Mouse (Mus musculus) WW6 (cell line): Measurements from ENCODE around the gene Sncb.
"Not testable (repeated sequence)": the region's sequence is repeated elsewhere in the genome, so short reads cannot be mapped to it uniquely, and the experiment has no call there.

Source experiments
- DNase-seq: peaks from one replicate; pipeline ENCODE4 v3.0.0-alpha.2; 2013; ENCODE audit warnings: low read depth, low spot score

Gene Sncb

DNA sequence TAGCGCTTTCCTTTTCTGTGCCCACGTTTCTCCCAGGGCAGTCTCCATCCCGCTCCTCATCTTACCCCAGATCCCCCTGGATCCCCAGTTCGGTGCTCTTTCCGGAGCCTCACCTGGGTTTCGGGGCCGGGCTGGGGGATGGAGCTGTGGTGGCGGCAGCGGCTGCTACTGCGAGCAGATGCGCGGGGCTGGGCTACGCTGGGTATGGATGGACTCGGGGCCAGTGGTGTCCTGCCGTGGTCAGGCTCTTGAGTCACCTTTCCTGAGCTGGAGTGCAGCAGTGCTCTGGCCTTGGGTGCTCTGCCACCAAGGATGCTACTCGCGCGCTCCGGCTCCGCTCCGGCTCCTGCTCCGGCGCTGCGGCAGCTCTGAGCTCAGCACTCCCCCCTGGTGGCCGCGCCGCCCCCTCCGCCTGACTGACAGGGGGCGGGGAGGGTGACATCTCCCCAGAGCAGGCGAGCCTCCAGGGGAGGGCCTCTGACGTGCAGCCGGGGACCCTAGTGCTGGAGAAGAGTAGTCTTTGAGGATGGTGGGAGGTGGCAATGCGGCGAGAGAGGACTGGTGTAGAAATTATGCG lies at the start of gene Sncb:
Sncb (minus strand) TSS at position 404 of the 577 bp plus-strand sequence.
- no peak for DNase-seq

DNA sequence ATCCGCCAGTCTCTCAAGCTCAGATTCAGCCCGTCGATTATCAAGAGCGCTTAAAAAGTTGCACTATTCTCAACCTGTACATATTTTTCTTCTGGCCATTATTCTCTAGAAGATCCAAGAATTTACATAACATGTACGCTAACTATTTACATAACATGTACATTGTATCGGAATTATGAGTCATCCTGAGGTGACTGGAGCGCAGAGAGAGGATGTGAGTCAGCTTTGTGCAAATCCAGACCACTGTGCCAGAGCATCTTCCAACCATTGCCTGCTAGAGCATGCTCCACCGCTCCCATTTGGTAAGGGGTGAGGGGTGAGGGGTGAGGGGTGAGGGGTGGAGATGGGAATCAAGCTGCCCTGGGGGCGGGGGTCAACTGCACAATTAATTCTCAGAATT lies 47.0 kb upstream of the Sncb start:
- no peak for DNase-seq

DNA sequence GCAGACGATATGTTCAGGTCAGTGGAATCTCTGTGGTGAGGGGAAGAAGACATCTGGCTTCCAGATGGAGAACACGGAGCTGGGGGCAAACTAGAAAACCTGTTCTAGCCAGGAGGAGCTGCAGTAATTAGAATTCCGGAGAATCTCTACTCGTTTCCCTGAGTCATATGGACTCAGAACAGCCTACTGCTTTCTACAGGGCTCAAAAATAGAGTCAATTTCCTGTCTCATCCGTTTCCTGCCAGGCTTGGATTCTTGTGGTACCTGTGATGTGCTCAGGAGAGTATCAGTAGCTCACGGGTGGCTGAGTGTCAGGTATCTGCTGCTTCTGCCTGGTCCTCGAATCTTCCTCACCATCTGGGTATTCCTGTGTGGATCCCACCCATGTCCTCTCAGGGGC lies 45.1 kb upstream of the Sncb start:
- no peak for DNase-seq

DNA sequence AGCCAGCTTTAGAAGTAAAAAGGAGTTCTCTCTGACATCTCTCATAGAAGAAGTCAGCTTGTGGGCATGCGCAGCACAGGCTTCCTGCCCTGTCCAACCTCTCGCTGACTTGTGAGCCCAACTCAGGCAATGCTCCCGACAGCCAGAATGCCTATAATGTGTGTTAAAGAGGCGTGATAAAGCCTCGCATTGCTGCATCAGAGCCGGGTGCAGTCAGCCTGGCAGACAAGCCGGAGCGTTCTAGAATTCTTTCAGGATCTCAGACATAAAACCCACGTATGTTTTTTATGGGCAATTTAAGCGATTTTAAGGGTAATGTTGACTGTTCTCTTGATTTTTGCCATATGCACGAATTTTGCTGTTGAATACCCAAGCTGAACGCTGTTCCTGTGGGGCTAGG lies 41.7 kb upstream of the Sncb start:
- DNase-seq: no peak

DNA sequence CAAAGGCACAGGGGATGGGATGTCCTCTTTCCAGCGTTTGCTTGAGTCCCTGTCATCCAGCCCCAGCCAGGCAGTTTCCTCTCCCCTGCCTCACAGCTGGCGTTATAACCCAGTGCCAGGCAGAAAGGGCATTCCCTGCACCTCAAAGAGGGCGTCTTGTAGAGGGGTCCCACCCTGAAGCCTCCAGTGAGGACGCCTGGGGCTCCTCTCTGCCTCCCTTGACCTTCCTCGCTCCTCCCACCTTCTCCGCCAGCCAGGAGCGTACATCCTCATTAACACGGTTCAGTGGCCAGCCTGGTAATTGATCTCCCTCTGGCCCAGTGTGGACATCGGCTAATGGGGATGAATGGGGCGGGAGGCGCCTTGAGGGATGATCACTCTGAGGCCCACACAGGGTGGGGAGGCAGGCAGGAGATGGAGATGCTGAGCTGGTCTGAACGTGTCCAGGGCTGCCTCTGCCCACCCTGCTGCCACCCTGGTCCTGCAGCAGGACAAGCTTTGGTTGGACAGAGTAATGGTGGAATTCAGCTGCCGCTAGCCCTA lies 40.1 kb upstream of the Sncb start:
- no peak for DNase-seq

DNA sequence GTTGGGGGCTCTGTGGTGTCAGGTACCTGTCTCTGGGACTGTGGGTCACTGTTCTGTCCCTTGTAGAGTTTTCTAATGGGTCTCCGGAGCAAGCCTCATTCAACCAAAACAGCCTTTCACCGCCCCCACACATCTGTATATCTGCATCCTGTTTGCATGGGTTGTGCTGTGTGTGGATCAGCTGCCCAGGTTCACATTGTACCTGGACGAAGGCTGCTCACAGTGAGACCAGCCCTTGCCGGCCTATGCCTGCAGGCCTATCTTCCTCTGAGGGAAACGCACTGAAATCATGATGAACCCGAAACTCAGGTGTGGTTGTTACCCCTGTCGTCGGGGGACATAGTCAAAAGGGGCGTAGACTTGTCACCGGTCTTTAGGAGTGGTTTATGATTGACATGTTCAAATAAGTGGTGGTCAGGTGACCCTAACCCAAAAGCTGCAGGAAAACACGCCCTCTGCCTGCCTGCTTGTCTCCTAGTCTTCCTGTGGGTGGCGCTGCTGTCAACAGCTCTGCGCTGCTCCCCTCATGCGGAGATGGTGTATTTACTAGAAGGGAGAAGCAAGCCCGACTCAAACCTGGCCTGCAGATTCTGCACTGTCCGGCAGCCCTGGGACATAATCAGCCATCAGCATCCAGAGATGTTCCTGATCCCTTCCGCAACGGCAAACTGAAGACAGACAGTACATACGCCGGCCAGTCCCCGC lies 38.9 kb upstream of the Sncb start:
- no peak for DNase-seq

DNA sequence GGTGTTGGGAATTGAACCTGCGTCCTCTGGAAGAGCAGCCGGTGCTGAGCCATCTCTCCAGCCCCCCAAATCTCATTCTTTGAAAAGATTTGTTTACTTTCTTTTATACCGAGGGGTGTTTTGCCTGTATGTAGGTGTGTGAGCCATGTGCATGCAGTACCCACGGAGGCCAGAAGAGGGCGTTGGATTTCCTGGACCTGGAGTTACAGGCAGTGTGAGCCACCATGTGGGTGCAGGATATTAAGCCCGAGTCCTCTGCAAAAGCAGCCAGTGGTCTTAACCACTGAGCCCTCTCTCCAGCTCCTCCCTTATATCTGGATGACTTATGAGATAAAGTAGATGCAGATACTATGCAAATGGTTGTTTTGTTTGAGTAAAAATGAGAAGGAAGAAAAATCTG lies 36.6 kb upstream of the Sncb start:
- no peak for DNase-seq

DNA sequence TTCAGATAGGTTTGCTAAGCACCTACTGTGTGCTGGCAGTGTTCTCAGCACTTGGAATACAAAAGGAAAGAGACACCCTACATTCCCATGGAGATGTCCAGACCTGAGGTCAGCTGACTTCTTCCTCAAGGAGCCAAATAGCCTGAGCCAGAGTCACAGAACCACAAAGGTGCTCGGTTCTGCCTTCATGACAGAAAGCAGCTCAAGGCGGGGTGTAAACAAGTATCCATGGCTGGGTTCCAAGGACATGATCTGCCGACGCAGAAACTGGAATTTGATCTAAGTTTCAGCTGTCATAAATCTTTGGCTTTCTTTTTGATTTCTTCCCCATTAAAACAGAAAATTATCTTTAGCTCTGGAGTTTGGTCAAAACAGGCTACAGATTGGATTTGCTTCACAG lies 33.8 kb upstream of the Sncb start:
- DNase-seq: no peak

DNA sequence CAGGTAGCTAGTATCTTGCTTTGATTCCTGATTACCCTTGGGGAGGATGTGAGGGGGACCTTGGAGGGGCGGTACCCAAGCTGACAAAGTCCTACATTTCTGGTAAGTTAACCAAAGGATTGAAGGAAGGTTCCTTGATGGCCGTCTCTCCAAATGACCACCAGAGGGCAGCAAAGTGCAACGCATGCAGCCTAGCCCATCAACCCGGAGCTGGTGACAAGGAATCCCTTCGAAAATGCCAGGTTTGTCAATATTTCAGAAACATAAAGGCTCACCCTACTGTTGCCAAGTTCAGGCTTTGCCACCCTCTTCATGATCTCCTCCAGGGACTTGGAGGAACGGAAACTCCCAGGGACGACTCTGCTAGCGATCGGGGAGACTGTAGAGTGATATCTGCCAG lies 33.3 kb upstream of the Sncb start:
- no peak for DNase-seq

DNA sequence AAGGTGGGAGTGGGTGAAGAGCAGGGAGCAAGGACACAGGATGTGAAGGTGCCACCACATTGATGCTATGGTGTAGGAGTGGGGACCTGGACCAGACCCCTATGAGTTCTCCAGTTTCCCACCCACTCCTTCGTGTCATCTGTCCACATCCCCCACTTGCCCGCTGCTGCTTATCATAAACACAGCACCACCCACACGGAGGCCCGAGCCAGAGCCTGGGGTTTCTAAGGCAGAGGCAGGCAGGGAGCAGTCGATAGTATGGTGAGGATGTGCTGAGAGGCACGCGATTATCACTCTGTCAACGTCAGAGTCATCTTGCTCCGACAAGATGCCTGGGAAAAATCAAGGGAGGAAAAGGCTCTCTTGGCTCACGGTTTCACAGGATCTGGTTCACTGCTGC lies 32.3 kb upstream of the Sncb start:
- no peak for DNase-seq

DNA sequence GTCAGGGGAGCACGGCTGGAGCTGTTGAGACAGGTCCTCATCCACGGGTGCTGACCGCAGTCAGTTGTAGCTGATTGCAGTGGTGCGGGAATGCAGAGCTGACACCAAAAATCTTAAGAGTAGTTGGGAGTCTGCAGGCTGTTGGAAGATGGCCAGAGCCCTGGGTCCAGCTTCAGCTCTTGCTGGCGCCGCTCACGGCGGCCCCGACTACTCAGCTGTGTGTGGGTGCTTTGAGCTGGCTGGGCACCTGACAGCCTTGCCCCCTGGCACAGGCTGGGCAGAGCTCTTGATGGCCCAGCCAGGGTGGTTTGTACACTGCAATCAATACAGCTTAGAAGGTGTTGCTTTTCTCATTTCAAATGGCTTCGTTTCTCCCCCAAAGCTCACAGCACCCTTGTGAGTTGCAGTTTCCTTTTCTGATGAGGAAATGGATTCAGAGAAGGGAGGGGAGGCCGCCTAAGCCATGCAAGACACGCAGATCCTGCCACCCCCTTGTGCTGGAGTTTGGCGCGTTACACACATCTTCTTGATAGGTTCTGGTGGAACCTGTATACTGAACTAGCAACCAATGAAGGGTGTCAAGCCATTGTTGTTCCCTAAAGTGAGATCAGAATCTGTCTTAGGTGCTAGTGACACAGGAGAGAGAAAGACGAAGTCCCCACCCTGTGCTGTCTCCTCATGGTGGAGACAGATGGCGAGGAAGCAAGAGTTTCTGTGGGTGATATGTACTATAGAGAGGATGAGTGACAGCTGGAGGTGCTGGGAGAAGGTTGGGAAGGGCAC lies 31.7 kb upstream of the Sncb start:
- DNase-seq: no peak

DNA sequence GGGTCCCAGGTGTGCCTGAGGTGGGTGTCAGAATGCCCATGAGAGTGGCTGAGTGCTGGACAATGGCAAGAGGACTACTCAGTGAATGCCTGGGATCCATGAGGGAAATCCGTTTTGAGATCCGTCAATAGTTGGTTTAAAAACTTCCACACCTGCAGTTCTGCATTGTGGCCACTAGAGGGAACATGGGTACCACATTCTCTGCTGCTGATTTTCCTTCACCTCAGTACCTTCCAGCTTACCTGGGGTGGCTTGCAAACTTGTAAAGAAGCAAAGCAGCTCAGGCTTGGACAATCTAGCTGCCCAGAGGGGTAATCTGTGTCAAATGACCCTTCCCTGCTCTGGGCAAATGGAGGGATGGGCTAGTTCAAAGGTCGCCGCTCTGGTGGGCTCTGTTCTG lies 31.0 kb upstream of the Sncb start:
- no peak for DNase-seq

DNA sequence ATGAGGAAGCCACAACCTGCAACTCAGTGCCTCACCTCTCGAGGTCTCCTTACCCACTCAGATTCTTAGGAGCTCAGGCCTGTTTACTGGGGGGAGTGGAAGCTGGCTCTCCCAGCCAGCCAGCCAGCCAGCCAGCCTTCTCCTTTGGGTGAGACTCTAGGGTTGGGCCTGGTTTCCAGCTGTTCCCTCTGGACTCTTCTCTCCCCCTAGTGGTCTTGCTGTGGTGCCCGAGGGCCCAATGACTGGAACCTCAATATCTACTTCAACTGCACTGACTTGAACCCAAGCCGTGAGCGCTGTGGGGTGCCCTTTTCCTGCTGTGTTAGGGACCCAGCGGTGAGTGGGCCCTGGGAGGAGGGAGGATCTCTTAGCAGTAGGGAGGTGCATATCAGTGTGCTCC lies 28.4 kb upstream of the Sncb start:
- no peak for DNase-seq

DNA sequence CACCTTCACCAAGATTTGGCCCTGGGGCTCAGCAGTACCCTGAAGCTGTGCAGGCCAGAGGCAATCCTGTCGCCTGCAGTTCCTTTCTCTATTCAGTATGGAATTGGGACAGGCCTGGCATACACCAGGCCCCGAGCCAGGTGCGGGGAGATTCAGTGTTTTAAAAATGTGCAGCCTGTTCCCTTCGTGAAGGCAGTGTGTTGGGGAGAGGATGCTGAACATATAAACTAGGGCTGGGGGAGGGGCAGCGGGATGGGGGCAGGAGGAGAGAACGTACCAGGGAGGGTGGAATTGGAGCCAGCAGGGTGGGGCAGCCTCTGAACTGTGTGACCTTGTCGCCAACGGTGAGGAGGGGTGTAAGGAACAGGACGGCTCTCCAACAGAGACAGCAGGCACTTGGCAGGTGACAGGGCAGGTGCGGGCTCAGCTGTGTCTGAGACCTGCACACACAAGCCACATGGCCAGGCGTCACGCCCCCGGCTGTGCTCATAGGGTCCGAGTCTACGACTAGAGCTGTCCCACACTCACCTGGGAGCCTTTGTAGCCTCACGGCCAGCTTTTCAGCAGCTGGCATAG lies 27.7 kb upstream of the Sncb start:
- DNase-seq: no peak

DNA sequence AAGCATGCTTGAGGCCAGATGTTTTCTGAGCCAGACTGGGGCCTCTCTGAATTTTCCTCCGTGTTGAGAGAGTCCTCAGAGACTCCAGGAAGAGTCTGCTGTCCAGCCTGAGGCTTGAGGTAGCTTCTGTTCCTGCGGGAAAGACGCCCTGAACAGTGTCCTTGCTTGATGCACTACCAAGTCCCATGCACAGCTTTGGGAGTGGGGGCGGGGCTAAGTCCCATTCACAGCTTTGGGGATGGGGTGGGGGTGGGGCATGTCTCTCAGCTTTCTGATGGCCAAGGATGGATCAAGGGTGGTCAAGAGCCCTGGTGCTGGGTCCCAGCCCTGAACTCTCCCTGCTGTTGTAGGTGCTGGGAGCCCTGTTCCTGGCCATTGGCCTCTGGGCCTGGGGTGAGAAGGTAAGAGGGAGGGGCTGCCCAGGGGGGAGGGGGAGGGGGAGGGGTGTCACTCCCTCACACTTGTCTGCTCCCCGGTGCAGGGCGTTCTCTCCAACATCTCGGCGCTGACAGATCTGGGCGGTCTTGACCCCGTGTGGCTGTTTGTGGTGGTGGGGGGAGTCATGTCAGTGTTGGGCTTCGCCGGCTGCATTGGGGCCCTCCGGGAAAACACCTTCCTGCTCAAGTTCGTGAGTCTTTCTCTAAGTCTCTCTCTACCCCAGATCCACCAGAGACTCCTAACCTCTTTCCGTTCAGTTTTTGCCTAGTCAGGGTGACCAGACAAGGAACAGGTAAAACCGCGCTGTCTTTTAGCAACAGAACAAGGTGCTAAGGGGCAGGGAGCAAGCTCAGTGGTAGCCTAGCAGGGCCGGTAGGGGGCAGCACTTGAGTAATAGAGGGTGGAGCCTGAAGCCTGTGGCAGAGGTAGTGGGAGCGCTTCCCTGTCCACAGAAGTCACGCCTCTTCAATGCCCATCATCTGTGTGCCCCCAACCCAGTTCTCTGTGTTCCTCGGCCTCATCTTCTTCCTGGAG lies 26.1 kb upstream of the Sncb start:
- peak; percentile 63 for DNase-seq

DNA sequence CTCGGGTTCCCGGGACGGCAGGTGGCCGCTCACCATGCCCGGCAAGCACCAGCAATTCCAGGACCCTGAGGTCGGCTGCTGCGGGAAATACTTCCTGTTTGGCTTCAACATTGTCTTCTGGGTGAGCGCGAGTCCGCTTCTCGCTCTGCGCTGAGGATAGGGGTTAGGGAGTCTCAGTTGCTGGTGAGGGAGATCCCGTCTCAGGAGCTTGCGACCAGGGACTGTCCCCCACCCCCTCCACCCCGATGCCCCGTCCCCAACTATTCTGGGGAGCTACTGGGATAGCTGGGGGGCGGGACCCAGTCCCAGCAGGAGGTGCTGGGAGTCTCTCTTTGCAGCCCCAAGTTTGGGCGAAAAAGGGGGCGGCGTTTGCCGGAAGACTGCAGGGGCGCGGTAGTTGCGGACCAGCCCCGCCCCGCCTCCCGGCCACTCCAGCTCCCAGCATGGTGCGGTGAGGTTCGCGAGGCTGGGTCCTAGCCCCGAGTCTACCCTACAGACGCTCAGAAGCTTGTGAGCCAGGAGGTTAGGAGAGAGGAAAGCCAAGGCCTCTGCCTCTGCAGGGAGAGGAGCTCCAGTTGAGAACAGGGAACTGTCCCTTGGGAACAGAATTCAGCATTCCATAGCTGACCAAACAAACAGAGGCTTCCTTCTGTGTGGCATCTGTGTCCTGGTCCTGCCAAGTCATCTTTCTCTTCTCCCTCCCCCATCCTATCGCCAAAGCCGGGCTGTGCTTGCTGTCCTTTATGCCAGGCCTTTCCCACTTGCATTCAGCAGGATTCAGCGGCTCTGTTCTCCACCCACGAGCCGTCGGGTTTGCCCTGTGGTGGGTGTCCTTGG lies 23.4 kb upstream of the Sncb start:
- no peak for DNase-seq

DNA sequence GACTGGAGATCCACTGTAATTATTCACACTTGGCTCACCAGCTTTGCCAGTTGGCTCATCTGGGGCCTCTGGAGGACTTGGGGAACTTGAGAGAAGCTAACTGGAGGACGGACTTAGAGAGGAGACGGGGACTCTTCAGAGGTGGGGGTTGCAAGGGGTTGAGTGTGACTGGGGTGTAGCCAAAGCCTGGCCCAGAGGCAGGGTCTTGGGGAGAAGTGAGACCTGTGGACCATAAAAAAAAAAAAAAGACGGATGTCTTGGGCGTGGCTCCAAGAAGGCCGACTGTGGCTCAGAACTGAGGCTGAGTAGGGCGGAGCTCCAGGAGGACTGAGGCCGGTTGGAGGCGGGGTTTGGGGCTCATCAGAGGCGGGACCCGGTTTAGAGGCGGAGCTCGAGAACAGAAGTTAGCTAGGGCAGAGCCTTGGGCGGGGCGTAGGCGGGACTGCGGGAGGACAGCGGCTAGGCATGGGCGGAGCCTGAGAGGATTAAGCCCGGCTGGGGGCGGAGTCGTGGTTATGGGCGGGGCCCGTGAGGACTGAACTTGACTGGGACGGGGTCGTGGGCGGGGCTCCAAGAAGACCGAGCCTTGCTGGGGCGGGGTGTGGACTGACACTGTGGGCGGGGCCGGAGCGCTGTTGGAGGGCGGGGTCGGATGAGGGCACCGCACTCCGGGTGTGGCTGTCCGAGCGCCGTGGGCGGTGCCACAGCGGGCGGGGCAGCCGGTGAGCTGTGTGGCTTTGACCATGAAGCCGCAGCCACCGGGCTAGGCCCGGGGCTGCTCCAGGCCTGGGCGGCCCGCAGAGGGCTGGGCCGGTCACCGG lies 22.6 kb upstream of the Sncb start, which contains the start of gene Tspan17:
Tspan17 (plus strand) TSS at position 638 of the 821 bp plus-strand sequence.
- peak; percentile 98 for DNase-seq

DNA sequence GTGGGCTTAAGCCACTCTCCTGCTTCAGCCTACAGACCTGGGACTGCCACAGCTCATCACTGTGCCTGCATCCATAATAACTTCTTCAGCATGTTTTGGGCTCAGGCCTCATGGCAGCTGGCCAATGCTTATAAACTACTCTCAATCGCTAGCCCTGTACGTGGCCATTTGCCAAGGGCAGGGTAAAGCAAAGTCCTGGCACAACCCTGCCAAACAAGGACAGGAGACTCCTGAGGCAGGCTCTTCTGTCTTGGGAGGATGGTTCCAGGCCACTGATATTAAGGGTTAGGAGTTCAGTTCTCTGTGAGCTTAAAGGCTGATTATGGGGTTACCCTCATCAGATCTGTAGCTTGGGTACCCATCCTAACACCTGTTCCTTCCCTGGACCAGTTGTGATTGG lies 21.2 kb upstream of the Sncb start:
- not testable (repeated sequence) for DNase-seq

DNA sequence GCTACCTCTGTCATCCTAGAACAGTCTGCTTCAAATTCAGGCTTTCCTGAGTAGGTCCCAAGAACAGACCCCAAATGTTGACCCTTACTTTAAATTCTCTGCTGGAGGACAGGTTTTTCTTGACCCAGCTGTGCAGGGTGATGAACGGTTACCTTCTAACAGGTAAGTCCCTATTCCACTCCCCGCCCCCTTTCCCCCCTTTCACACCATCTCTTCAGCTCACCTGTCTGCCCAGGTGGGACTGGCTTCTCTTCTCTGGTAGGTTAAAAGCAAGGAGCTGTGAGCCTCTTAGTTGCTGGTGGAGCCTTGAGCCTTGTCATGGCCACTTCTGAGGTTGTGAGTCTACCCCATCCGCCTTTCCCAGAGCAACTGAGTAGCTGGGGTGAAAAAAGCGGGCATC lies 17.3 kb upstream of the Sncb start, which contains the start of gene Eif4e1b:
Eif4e1b (plus strand) TSS at position 301 of the 400 bp plus-strand sequence.
- DNase-seq: no peak
